ENCODE assay signal across 8 mouse cellular contexts in the genomic region with DNA sequence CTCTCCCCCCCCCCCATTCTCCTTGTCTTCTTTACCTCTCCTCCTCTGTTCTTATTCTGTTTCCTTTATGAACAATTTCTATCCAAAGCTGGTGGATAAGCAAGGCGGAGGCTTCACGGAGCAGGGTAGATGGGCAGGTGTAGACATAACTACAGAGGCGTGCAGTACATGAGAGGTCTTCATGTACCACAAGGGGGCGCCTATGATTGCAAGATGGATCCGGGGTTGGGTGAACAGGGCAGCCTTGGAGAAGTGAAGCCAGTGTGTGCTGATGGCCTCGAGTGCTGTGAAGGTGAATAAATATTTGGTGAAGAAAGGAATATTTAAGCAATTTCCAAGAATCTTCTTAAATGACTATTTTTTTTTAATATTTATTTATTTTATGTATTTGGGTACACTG. TPM values are rescaled to one million over a fixed set of nuclear protein-coding genes. Genes with fewer than 3 reads are reported as not detected.
DNase-seq lines count a peak whose midpoint lies in the region; ATAC-seq and TF ChIP-seq lines count a peak whose summit lies in the region.

No protein-coding gene starts in this region.

- H3K79me3 ChIP-seq in C2C12 (ENCODE audit: low read depth): no peaks in the 10 kb centered on the region

- no peak overlapping the region for H3K4me3 ChIP-seq in C2C12 (ENCODE audit: insufficient read depth, poor library complexity, severe bottlenecking)
- H3K4me3 ChIP-seq in embryonic facial prominence, embryonic 14.5 days (ENCODE audit: low read depth, low read length): no peak overlapping the region
- H3K4me3 ChIP-seq in heart, embryonic 10.5 days: no peak overlapping the region
- no peak overlapping the region for H3K4me3 ChIP-seq in kidney, embryonic 14.5 days (ENCODE audit: low read length)
- no peak overlapping the region for H3K4me3 ChIP-seq in neural tube, embryonic 11.5 days (ENCODE audit: low read depth, low read length)
- no peak overlapping the region for H3K4me3 ChIP-seq in testis, adult 2 months (ENCODE audit: control insufficient read depth, low read depth, low read length)

- no peak for TF ChIP-seq POLR2A in testis, adult 2 months (IDR thresholded peaks at IDR 0.05; ENCODE audit: control insufficient read depth, low read depth, low read length)

- H3K9me3 ChIP-seq in embryonic facial prominence, embryonic 14.5 days (ENCODE audit: control insufficient read depth, low read length): no peaks in the 10 kb centered on the region
- H3K9me3 ChIP-seq in heart, embryonic 10.5 days: no peaks in the 10 kb centered on the region
- H3K9me3 ChIP-seq in kidney, embryonic 14.5 days (ENCODE audit: control insufficient read depth, low read length): no peaks in the 10 kb centered on the region
- no peaks in the 10 kb centered on the region for H3K9me3 ChIP-seq in neural tube, embryonic 11.5 days (ENCODE audit: control insufficient read depth, low read length)

- H3K4me2 ChIP-seq in embryonic facial prominence, embryonic 14.5 days (ENCODE audit: low read depth, low read length): no peak overlapping the region
- H3K4me2 ChIP-seq in kidney, embryonic 14.5 days (replicated peaks; ENCODE audit: low read depth, low read length): no peak overlapping the region
- H3K4me2 ChIP-seq in neural tube, embryonic 11.5 days (ENCODE audit: low read depth): no peak overlapping the region

- 20% methylated on average over 6 of the region's 6 CpGs for WGBS in embryonic facial prominence, embryonic 14.5 days
- 23% methylated on average over 6 of the region's 6 CpGs for WGBS in heart, embryonic 10.5 days
- WGBS in kidney, embryonic 14.5 days: 22% methylated on average over 6 of the region's 6 CpGs
- 22% methylated on average over 6 of the region's 6 CpGs for WGBS in neural tube, embryonic 11.5 days

- H3K27me3 ChIP-seq in C2C12 (ENCODE audit: control insufficient read depth, insufficient read depth, insufficient read length): no peaks in the 10 kb centered on the region
- H3K27me3 ChIP-seq in embryonic facial prominence, embryonic 14.5 days (replicated peaks; ENCODE audit: control insufficient read depth, insufficient read depth, low read length): no peaks in the 10 kb centered on the region
- no peaks in the 10 kb centered on the region for H3K27me3 ChIP-seq in heart, embryonic 10.5 days (ENCODE audit: insufficient read depth, poor library complexity, severe bottlenecking)
- no peaks in the 10 kb centered on the region for H3K27me3 ChIP-seq in kidney, embryonic 14.5 days (ENCODE audit: control insufficient read depth, insufficient read depth, low read length)
- H3K27me3 ChIP-seq in neural tube, embryonic 11.5 days (ENCODE audit: control insufficient read depth, insufficient read depth, low read length): no peaks in the 10 kb centered on the region
- no peaks in the 10 kb centered on the region for H3K27me3 ChIP-seq in testis, adult 2 months (ENCODE audit: control insufficient read depth, insufficient read depth, low read length)

- peak; percentile 69 for TF ChIP-seq CTCF in C2C12 (IDR thresholded peaks at IDR 0.05; ENCODE audit: control insufficient read depth, insufficient read depth, insufficient read length)
- peak; percentile 66; the same call in 1 of the 2 replicates for TF ChIP-seq CTCF in testis, adult 2 months (IDR thresholded peaks at IDR 0.05; ENCODE audit: control insufficient read depth, insufficient read depth, insufficient replicate concordance, low read depth, low read length)

- no peak overlapping the region for H3ac ChIP-seq in C2C12 (ENCODE audit: control insufficient read depth, insufficient read length, low read depth)

- peak; percentile 90 for ATAC-seq in embryonic facial prominence, embryonic 14.5 days (ENCODE audit: low read depth)
- ATAC-seq in kidney, embryonic 14.5 days (ENCODE audit: low FRiP score, low TSS enrichment): peak; percentile 88
- peak; percentile 73; the same call in 1 of the 2 replicates for ATAC-seq in neural tube, embryonic 11.5 days (ENCODE audit: insufficient read depth, low FRiP score, low TSS enrichment)

- no peaks in the 10 kb centered on the region; the same call in 1 of the 2 replicates for H3K4me1 ChIP-seq in embryonic facial prominence, embryonic 14.5 days (ENCODE audit: control insufficient read depth, insufficient read depth, low read length)
- H3K4me1 ChIP-seq in heart, embryonic 10.5 days: peaks cover 5% of the 10 kb centered on the region
- no peaks in the 10 kb centered on the region; the same call in 1 of the 2 replicates for H3K4me1 ChIP-seq in kidney, embryonic 14.5 days (ENCODE audit: control insufficient read depth, insufficient read depth, low read length)
- H3K4me1 ChIP-seq in neural tube, embryonic 11.5 days (ENCODE audit: control insufficient read depth, insufficient read depth, low read length): peaks cover 3% of the 10 kb centered on the region; the same call in 1 of the 2 replicates
- no peaks in the 10 kb centered on the region for H3K4me1 ChIP-seq in testis, adult 2 months (ENCODE audit: control insufficient read depth, insufficient read depth, low read length)

- H3K36me3 ChIP-seq in C2C12 (ENCODE audit: control insufficient read depth, insufficient read depth): no peaks in the 10 kb centered on the region
- H3K36me3 ChIP-seq in embryonic facial prominence, embryonic 14.5 days (ENCODE audit: control insufficient read depth, insufficient read depth, low read length): no peaks in the 10 kb centered on the region
- H3K36me3 ChIP-seq in heart, embryonic 10.5 days: no peaks in the 10 kb centered on the region
- H3K36me3 ChIP-seq in kidney, embryonic 14.5 days (ENCODE audit: control insufficient read depth, insufficient read depth, low read length): no peaks in the 10 kb centered on the region
- no peaks in the 10 kb centered on the region for H3K36me3 ChIP-seq in neural tube, embryonic 11.5 days (ENCODE audit: control insufficient read depth, insufficient read depth, low read length)
- H3K36me3 ChIP-seq in testis, adult 2 months (ENCODE audit: control insufficient read depth, insufficient read depth, low read length): no peaks in the 10 kb centered on the region

- peak; percentile 77 for DNase-seq in adrenal gland, postnatal 25 days
- DNase-seq in embryonic facial prominence, embryonic 14.5 days (ENCODE audit: low spot score): peak; percentile 83
- peak; percentile 88 for DNase-seq in heart, embryonic 10.5 days (ENCODE audit: low spot score)
- DNase-seq in liver: peak; percentile 82
- peak; percentile 76 for DNase-seq in neural tube, embryonic 11.5 days (ENCODE audit: low spot score)

- H3K27ac ChIP-seq in embryonic facial prominence, embryonic 14.5 days (replicated peaks; ENCODE audit: low read depth, low read length): no peak overlapping the region
- H3K27ac ChIP-seq in heart, embryonic 10.5 days: no peak overlapping the region
- no peak overlapping the region for H3K27ac ChIP-seq in kidney, embryonic 14.5 days (ENCODE audit: low read depth, low read length)
- H3K27ac ChIP-seq in neural tube, embryonic 11.5 days (ENCODE audit: low read depth, low read length): no peak overlapping the region
- no peak overlapping the region for H3K27ac ChIP-seq in testis, adult 2 months (ENCODE audit: control insufficient read depth, insufficient read depth, low read depth, low read length)

- no peaks in the 10 kb centered on the region for H3K79me2 ChIP-seq in C2C12 (ENCODE audit: control insufficient read depth, insufficient read depth)

- H3K9ac ChIP-seq in embryonic facial prominence, embryonic 14.5 days (ENCODE audit: low read depth, low read length): no peak overlapping the region
- H3K9ac ChIP-seq in kidney, embryonic 14.5 days (ENCODE audit: low read depth, low read length): no peak overlapping the region
- no peak overlapping the region for H3K9ac ChIP-seq in neural tube, embryonic 11.5 days (ENCODE audit: low read length)

TF ChIP-seq in C2C12, 6 proteins besides CTCF, POLR2A, EP300 and RAD21:
- TF ChIP-seq USF1 (IDR thresholded peaks at IDR 0.05; ENCODE audit: low read depth): no peak
- no peak for TF ChIP-seq CEBPB (IDR thresholded peaks at IDR 0.05; ENCODE audit: low read depth)
- no peak for TF ChIP-seq MYOG (IDR thresholded peaks at IDR 0.05; ENCODE audit: control insufficient read depth, extremely low read depth, insufficient read length)
- no peak for TF ChIP-seq FOSL1 (IDR thresholded peaks at IDR 0.05; ENCODE audit: insufficient read depth, low read length, poor library complexity, severe bottlenecking)
- TF ChIP-seq MYOD1 (IDR thresholded peaks at IDR 0.05; ENCODE audit: control insufficient read depth, insufficient read length, low read depth): no peak
- no peak for TF ChIP-seq MAX (IDR thresholded peaks at IDR 0.05)

RNA-seq across cellular contexts. Expression of a gene that starts 34.7 kb away (rescaled TPM):
- polyA plus RNA-seq in C2C12 (2012; fragmentation: generic; extraction: Trizol): 47.1 TPM
- total RNA-seq in adrenal gland, postnatal 25 days (2021): 1,091 and 1,950 TPM in 2 replicates
- 7.6 and 8.0 TPM in 2 replicates for polyA plus RNA-seq in embryonic facial prominence, embryonic 14.5 days (2014; fragmentation: Nextera tagmentation; extraction: Ambion mirVana)
- 2.5 and 5.5 TPM in 2 replicates for polyA plus RNA-seq in heart, embryonic 10.5 days (2016; fragmentation: Nextera tagmentation; extraction: Ambion mirVana)
- 2.7 and 5.2 TPM in 2 replicates for polyA plus RNA-seq in kidney, embryonic 14.5 days (2014; fragmentation: Nextera tagmentation; extraction: Ambion mirVana)
- 15.0 and 15.2 TPM in 2 replicates for polyA plus RNA-seq in neural tube, embryonic 11.5 days (2014; fragmentation: Nextera tagmentation; extraction: Ambion mirVana)
- polyA plus RNA-seq in testis, adult 2 months (2012; rRNA removed): 14.6 and 32.0 TPM in 2 replicates

RNA-seq across cellular contexts. Expression of a gene that starts 40.1 kb away (rescaled TPM):
- 0.05 TPM for polyA plus RNA-seq in C2C12 (2012; fragmentation: generic; extraction: Trizol)
- total RNA-seq in adrenal gland, postnatal 25 days (2021): 5.5 and 6.4 TPM in 2 replicates
- polyA plus RNA-seq in embryonic facial prominence, embryonic 14.5 days (2014; fragmentation: Nextera tagmentation; extraction: Ambion mirVana): 0.37 and 0.51 TPM in 2 replicates
- 0.06 and 0.16 TPM in 2 replicates for polyA plus RNA-seq in heart, embryonic 10.5 days (2016; fragmentation: Nextera tagmentation; extraction: Ambion mirVana)
- polyA plus RNA-seq in kidney, embryonic 14.5 days (2014; fragmentation: Nextera tagmentation; extraction: Ambion mirVana): 0.11 TPM in 1 of 2 replicates, not detected in the other
- polyA plus RNA-seq in neural tube, embryonic 11.5 days (2014; fragmentation: Nextera tagmentation; extraction: Ambion mirVana): not detected in 2 replicates
- 0.22 and 0.37 TPM in 2 replicates for polyA plus RNA-seq in testis, adult 2 months (2012; rRNA removed)
